Mouse (Mus musculus) lung, embryonic 14.5 days (tissue): ENCODE results near the gene Lcn4. TPM values are rescaled to one million over a fixed set of nuclear protein-coding genes. Genes with fewer than 3 reads are reported as not detected.

Source experiments
- ATAC-seq: fragments of 200-750 bp; cut with Nextera tagmentation; 2 replicates; pipeline ENCODE4 v1.8.0; 2017; ENCODE audit warnings: mild to moderate bottlenecking, moderate TSS enrichment, moderate library complexity; ENCODE audit not compliant: insufficient read depth
- DNase-seq: peaks from one replicate; pipeline ENCODE4 v3.0.0-alpha.2; 2015
- H3K27ac ChIP-seq: fragments of 300-500 bp; sonication (generic); 2 replicates; pipeline ENCODE4 v1.5.1; 2014; ENCODE audit warnings: low read depth, mild to moderate bottlenecking, moderate library complexity
- H3K27me3 ChIP-seq: fragments of 300-500 bp; sonication (generic); 2 replicates; pipeline ENCODE4 v1.6.1; 2014; ENCODE audit warnings: low read length, control low read depth; ENCODE audit not compliant: insufficient read depth
- H3K36me3 ChIP-seq: fragments of 300-500 bp; sonication (generic); 2 replicates; pipeline ENCODE4 v1.6.1; 2014; ENCODE audit warnings: control low read depth; ENCODE audit not compliant: insufficient read depth
- H3K4me1 ChIP-seq: fragments of 300-500 bp; sonication (generic); 2 replicates; pipeline ENCODE4 v1.6.1; 2014; ENCODE audit warnings: antibody characterized with exemption, control low read depth; ENCODE audit not compliant: insufficient read depth
- H3K4me2 ChIP-seq: fragments of 300-500 bp; sonication (generic); 2 replicates; pipeline ENCODE4 v1.6.1; 2014; ENCODE audit warnings: mild to moderate bottlenecking
- H3K4me3 ChIP-seq: fragments of 300-500 bp; sonication (generic); 2 replicates; pipeline ENCODE4 v1.5.1; 2014; ENCODE audit warnings: low read depth, low read length
- H3K9ac ChIP-seq: fragments of 300-500 bp; sonication (generic); 2 replicates; pipeline ENCODE4 v1.6.1; 2014
- H3K9me3 ChIP-seq: fragments of 300-500 bp; sonication (generic); 2 replicates; pipeline ENCODE4 v1.6.1; 2016; ENCODE audit warnings: low read depth, low read length, control low read depth
- CTCF ChIP-seq: IDR thresholded peaks from 2 replicates; pipeline ENCODE4 v1.5.1; 2016; ENCODE audit warnings: antibody characterized with exemption, low read depth
- WGBS: fragments of 180-500 bp; shearing (Covaris S2); extraction: QIAGEN DNeasy Blood & Tissue Kit; methylation state at CpG from one replicate; pipeline ENCODE4 v1.1.7; 2014; 5-methylcytosine and 5-hydroxymethylcytosine counted together
- polyA plus RNA-seq: library from polyadenylated mRNA; unstranded; fragments of >200 nt; fragmentation: Nextera tagmentation; extraction: Ambion mirVana; gene quantifications from 2 replicates; pipeline ENCODE4 v1.2.1, GENCODE M21; 2014

The Lcn4 gene
- polyA plus RNA-seq, 1 experiment from 2014 or later, result not detected

DNA sequence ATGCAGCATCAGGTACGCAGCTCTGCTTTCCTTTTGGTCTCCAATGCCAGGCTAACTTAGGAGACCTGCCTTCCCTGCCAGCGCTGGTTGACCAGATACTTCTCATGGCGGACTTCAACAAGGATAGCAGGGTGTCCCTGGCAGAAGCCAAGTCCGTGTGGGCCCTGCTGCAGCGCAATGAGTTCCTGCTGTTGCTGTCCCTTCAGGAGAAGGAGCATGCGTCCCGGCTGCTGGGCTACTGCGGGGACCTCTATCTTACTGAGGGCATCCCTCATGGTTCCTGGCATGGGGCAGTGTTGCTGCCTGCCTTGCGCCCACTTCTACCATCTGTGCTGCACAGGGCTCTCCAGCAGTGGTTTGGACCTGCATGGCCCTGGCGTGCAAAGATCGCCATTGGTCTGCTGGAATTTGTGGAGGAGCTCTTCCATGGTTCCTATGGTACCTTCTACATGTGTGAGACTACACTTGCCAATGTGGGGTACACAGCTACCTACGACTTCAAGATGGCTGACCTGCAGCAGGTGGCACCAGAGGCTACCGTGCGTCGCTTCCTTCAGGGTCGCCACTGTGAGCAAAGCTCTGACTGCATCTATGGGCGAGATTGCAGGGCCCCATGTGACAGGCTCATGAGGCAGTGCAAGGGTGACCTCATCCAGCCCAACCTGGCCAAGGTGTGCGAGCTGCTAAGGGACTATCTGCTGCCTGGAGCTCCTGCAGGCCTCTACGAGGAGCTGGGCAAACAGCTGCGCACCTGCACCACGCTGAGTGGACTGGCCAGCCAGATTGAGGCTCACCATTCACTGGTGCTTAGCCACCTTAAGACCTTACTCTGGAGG is 35.4 kb downstream of the Lcn4 start:
- Histone ChIP-seq H3K4me1 (peaks cover 10% of the 10 kb centered on the region), H3K36me3 (peaks cover 50% of the 10 kb centered on the region), H3K9ac (no peak overlapping the region), H3K27ac (peak overlapping the region; percentile 18; the same call in 1 of the 2 replicates), H3K9me3 (no peaks in the 10 kb centered on the region), H3K4me3 (no peak overlapping the region), H3K27me3 (no peaks in the 10 kb centered on the region), H3K4me2 (no peak overlapping the region)
- 68% methylated on average over 21 of the region's 21 CpGs for WGBS
- no peak for ATAC-seq
- no peak for TF ChIP-seq CTCF
- DNase-seq, result peak; percentile 35

DNA sequence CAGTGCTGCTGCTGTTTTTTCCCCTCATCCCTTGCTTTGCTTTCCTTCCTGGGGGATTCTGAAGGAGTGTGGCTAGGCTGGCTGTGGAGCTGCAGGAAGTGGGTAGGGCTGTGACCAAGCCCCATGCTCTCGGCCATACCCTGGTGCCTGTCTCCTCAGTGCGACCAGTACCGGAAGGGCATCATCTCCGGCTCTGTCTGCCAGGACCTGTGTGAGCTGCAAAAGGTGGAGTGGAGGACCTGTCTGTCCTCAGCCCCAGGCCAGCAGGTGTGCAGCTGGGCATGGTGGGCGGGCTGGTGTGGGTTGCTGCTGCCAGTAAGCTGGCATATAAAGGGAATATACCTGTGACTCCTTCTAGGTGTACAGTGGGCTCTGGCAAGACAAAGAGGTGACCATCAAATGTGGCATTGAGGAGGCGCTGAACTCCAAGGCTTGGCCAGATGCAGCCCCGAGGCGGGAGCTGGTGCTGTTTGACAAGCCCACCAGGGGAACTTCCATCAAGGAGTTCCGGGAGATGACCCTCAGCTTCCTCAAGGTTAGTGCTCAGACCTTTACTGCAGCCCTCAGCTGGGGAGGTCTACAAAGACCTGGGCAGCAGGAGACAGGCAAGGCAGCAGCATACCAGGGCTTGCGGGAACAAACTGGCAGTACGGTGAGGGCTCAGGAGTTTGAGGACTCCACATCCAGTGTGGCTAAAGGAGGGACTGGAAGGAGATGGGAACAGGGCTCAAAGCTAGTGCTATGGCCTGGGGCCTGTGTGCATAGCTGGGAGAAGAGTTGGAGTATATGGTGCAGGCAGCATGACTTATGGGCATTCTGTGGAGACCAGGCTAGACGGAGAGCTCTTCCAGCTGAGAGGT is 36.2 kb downstream of the Lcn4 start:
- no peak for TF ChIP-seq CTCF
- Histone ChIP-seq H3K9me3 (no peaks in the 10 kb centered on the region), H3K27me3 (no peaks in the 10 kb centered on the region), H3K27ac (peak overlapping the region; percentile 18; the same call in 1 of the 2 replicates), H3K4me3 (no peak overlapping the region), H3K36me3 (peaks cover 50% of the 10 kb centered on the region), H3K9ac (no peak overlapping the region), H3K4me2 (no peak overlapping the region), H3K4me1 (peaks cover 10% of the 10 kb centered on the region)
- DNase-seq (peak; percentile 44), ATAC-seq (peak; percentile 23; the same call in 1 of the 2 replicates)
- 53% methylated on average over 12 of the region's 12 CpGs for WGBS

DNA sequence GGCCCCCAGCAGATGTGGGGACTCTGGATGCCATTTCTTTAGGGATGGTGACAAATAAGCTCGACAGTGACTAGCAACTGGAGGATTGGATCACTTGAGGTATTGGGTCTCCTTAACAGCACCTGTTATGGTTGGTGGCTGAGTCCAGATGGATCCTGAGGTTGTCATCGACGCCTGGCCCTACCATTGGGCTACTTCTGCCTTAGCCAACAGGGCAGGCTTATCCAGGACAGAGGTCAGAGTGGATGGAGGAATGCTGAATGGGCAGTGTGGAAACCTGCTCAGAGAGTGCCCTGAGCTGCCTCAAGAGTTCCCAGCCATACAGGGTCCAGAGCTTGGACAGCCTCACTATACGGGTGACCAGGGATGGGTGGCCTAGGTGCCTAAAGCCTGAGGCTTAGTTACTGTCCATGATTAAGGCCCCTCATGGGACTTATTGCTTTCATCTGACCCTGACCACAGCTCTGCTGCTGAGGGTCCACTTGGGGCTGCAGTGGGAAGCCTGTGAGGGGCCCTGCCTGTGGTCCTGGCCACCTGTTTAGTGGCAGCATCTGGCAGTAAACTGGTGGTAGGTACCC is 37.0 kb downstream of the Lcn4 start:
- WGBS, result 59% methylated on average over 4 of the region's 4 CpGs
- no peak overlapping the region for H3K4me3 ChIP-seq
- H3K27ac ChIP-seq, result no peak overlapping the region; the same call in 1 of the 2 replicates
- H3K36me3 ChIP-seq, result peaks cover 50% of the 10 kb centered on the region
- H3K9ac ChIP-seq, result no peak overlapping the region
- no peaks in the 10 kb centered on the region for H3K27me3 ChIP-seq
- H3K9me3 ChIP-seq, result no peaks in the 10 kb centered on the region
- no peak overlapping the region for H3K4me2 ChIP-seq
- no peak for TF ChIP-seq CTCF
- ATAC-seq (no peak), DNase-seq (peak; percentile 15)
- peaks cover 14% of the 10 kb centered on the region for H3K4me1 ChIP-seq

DNA sequence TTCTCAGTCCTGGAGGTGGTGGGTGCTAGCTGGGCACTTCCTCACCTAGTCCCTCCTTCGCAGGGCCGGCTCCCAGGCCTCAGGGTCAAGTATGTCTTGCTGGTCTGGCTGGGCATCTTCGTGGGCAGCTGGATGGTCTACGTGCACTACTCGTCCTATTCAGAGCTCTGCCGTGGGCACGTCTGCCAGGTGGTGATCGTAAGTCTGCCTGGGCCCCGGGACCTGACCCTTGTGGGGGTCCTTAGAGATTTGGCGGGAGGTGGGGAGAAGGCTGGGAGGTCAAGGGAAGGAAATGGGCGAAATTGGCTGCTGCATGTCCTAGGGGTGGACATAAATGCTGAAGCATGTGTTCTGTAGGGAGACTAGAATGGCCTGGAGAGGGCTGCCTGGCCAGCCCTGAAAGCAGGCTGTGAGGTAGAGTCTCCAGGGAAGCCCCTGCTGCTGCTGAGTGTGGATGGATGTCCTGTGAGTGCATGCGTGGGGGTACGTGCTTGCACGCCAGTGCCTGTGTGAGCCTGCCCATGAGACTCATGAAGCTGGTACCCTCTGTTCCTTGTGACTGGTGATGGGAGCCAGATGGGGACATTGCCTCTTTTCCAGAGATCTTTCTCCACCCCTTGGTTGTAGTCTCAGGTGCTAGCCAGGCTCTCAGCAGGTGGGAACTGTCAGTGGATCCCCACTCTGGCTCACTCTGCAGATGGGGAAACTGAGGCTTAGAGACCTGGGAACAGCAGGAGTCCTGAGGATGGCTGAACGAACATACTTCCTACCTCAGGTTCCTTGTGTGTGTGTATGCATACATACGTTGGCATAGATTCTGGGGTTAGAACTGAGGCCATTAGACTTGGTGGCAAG is 38.3 kb downstream of the Lcn4 start:
- H3K4me2 ChIP-seq, result no peak overlapping the region
- WGBS, result 76% methylated on average over 16 of the region's 16 CpGs
- TF ChIP-seq CTCF, result no peak
- no peak overlapping the region for H3K9ac ChIP-seq
- H3K4me3 ChIP-seq, result no peak overlapping the region
- no peak for DNase-seq
- H3K27me3 ChIP-seq, result no peaks in the 10 kb centered on the region
- no peak for ATAC-seq
- H3K27ac ChIP-seq, result 0 out of 2 replicates have a peak overlapping the region, but pooled peaks have one; percentile 12
- H3K9me3 ChIP-seq, result no peaks in the 10 kb centered on the region
- peaks cover 6% of the 10 kb centered on the region for H3K4me1 ChIP-seq
- H3K36me3 ChIP-seq, result peaks cover 39% of the 10 kb centered on the region

DNA sequence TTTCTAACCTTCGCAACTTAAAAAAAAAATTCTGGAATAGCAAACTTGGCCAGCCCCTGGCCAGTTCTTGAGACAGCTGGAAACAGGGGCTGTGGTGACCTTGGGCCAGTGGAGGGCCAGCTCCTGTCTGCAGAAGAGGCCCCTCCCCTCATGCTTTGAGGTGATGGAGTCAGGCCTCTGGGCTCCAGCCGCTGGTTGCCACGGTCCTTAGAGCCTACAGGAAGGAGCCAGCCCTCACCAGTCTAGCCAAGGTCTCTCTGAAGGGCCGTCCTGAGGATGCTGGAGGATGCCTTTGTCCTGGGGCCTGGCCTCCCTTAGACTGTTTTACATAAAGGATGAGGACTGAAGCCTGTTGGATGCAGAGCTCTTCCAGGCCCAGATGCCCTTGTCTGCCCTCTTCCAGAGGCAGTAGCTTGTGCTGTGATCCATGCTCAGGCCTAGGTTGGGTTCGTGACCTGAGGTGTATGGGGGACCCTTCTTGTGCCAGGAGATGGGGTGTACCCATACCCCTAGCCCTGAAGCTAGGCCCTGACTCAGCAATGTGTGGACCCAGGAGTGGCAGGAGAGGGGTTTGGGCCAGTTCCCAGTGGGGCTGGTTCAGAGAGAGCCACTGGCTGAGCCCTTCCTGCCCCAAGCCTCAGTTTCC is 42.2 kb downstream of the Lcn4 start:
- H3K4me2 ChIP-seq, result peak overlapping the region; percentile 95
- H3K4me3 ChIP-seq, result peak overlapping the region; percentile 70
- no peak overlapping the region for H3K27ac ChIP-seq
- peak overlapping the region; percentile 87 for H3K9ac ChIP-seq
- DNase-seq (peak; percentile 43), ATAC-seq (peak; percentile 38)
- H3K36me3 ChIP-seq, result 0 out of 2 replicates have a peak, but pooled peaks cover 5% of the 10 kb centered on the region
- TF ChIP-seq CTCF, result no peak
- no peaks in the 10 kb centered on the region for H3K9me3 ChIP-seq
- H3K27me3 ChIP-seq, result no peaks in the 10 kb centered on the region
- peaks cover 4% of the 10 kb centered on the region; the same call in 1 of the 2 replicates for H3K4me1 ChIP-seq
- 22% methylated on average over 5 of the region's 5 CpGs for WGBS
